Mouse (Mus musculus): ENCODE data around the gene Aph1b.

Aph1b gene

GRCm38 (mm10) chr9:66744531-66744930, 50.8 kb downstream of the Aph1b start:
- DNase-seq (ENCODE audit: low read depth, low spot score): no peak

DNA sequence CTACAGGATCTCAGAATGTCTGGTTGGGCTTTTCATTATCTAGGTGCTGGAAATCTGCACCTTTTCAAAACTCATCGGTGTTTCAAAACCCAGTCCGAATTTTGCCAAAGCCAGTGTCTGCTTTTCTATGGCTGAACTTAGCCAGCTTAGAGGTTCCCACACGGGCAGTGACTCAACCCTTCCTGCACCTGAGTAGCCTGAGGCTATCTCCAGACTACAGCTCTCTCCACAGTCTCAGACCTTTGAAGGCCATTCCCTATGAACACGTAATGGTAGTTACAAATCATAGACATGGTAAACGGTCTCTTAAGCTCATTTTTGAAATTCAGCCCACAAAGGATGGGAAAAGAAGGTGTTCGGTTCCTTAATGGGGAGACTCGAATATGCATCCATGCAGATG, 55.8 kb downstream of the Aph1b start:
- no peak for DNase-seq (ENCODE audit: low read depth, low spot score)

DNA sequence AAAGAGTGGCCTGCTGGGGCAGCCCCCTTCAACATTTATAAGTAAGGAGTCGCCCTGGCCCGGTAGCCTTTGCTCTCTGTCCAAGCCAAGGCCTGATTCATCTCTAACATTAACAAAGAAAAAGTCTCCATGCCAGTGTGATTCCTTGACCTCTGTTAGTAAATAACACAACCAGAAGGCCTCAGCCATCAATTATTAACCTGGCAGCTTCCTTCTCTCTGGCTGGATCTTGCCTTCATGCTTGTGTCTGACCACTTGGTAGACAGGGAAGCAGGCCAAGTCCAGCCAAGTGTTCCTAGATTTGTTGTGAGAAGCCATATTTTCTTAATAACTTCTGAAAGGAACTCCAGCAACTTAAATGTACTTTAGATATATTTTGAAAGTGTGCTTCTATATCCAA, 58.7 kb downstream of the Aph1b start:
- no peak for DNase-seq (ENCODE audit: low read depth, low spot score)

DNA sequence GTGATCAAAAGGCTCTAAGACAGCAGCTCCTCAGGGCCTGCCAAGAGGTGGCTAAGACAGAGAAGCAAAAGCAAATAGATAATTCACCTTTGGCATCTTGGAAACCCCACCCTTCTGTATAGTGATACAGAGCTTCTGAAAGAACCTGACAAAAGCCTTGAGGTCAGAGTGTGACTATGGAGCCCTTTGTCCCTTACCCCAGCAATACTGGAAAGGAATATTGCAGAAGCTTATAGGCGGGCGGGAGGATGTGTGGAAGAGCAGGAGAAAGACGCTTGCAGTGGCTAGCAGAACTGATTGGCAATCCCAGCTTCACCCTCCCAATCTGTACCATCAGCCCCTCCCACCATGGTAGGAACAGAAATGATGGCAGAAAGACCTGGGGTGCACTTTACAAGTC, 59.3 kb downstream of the Aph1b start:
- no peak for DNase-seq (ENCODE audit: low read depth, low spot score)

DNA sequence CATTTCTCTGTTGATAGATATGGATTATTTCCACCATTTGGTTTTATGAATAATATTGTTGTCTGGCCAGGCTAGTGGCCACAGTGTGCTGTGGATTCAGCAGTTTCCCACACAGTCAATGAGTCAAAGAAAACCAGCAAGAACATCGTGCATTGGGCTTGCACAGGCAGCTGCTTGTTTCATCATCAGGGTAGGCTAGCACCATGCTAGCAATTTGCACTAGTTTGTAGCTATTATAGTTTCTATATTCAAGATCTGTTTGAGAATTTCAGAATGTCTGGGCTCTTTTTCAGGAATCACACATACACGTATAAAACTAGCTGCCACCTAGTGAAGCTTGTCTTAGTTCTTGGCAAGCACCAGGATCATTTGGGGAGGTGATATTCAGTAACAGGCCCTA, 60.2 kb downstream of the Aph1b start:
- DNase-seq (ENCODE audit: low read depth, low spot score): no peak

DNA sequence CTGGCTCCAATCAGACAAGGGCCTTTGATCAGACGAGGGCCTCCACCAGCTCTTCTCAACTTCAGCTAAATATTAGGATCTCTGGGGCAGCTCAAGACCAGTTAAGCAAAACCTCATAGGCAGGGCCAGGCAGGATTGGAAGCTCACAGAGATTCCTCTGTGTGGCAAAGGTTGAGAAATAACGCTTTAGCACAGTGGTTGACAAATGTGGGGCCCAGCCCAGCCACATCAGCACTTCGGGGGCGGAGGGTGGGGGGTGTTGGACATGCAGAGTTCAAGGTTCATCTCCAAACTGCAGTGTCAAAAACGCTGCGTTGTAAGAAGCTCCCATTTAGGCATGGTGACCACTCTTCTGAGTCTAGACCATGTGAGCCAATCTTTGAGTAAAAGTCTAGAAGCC, 60.7 kb downstream of the Aph1b start:
- no peak for DNase-seq (ENCODE audit: low read depth, low spot score)

GRCm38 (mm10) chr9:66732791-66733691, 62.2 kb downstream of the Aph1b start:
- no peak for DNase-seq (ENCODE audit: low read depth, low spot score)

GRCm38 (mm10) chr9:66731284-66731683, 64.0 kb downstream of the Aph1b start:
- no peak for DNase-seq (ENCODE audit: low read depth, low spot score)

GRCm38 (mm10) chr9:66730556-66730955, 64.7 kb downstream of the Aph1b start:
- DNase-seq (ENCODE audit: low read depth, low spot score): no peak

DNA sequence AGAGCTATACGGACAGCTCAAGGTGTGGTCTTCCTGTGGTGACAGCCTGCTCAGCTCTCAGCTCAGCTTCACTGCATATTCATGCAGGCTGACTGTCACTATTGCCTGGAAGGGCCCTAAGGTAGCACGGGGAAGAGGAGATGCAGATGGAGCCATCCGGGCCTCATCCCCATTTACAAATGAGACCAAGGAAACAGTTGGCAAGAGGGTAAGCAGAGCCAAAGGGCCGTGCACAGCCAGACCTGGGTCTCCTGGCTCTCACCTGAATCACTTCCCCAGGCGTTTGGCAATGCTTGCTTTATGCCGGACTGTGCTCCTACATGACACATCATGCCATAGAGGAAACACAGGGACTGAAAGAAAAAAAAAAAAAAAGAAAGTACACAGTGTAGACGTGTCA, 68.0 kb downstream of the Aph1b start:
- no peak for DNase-seq (ENCODE audit: low read depth, low spot score)

DNA sequence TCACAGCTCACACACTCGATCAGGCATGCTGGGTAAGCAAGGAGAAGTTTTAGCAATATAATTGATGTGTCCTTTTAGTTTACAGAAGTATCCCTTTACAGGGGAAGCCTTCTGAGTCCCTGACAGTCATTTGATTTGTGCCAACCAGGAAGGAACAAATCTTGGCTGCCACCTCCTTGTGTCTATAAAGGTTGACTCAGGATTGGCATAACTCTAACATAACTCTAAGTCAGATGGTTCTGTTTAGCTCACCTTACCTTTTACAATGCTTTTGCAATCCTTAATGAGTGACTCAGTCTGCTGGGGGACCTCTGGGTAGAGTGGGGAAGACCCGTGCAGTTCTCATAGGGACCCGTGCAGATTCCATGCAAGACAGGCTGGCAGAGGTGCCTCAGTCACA, 69.7 kb downstream of the Aph1b start:
- no peak for DNase-seq (ENCODE audit: low read depth, low spot score)

All from R1 (cell line).